Mouse (Mus musculus) CH12.LX (cell line): ENCODE measurements at regions not wholly inside any gene's neighbourhood (a gene's known extent, or its start where the extent isn't known, plus 50 kb on each side); places are given as distances from the start of the nearest gene placed in this dataset.

Experiments
- DNase-seq: peaks from one replicate; pipeline ENCODE4 v3.0.0-alpha.2; 2013; ENCODE audit errors: extremely low read depth
- H3K27ac ChIP-seq: 2 replicates; pipeline ENCODE4 v1.5.1; 2012; ENCODE audit warnings: low read depth, mild to moderate bottlenecking, control low read depth, moderate library complexity; ENCODE audit not compliant: insufficient read depth
- H3K27me3 ChIP-seq: replicated peaks from 2 replicates; pipeline ENCODE3; 2012; ENCODE audit warnings: inconsistent platforms
- H3K36me3 ChIP-seq, 2 experiments: replicated peaks in 1 of 2; 2 replicates each; pipeline versions ENCODE3 to v1.6.1; 2012; ENCODE audit warnings: inconsistent platforms in 1 of 2, low read length in 1 of 2, mild to moderate bottlenecking in 1 of 2, mixed read lengths in 1 of 2, moderate library complexity in 1 of 2; ENCODE audit not compliant: control insufficient read depth in 1 of 2, insufficient read depth in 1 of 2
- H3K4me1 ChIP-seq, 2 experiments: 2 replicates each; pipeline ENCODE4 v1.6.1; 2012; ENCODE audit warnings: inconsistent platforms in 1 of 2, moderate library complexity in 1 of 2; ENCODE audit not compliant: insufficient read depth in 2 of 2, control insufficient read depth in 1 of 2
- H3K4me2 ChIP-seq: 2 replicates; pipeline ENCODE4 v1.6.1; 2012; ENCODE audit warnings: low read depth, mild to moderate bottlenecking, control low read depth; ENCODE audit not compliant: poor library complexity, insufficient read depth, severe bottlenecking
- H3K4me3 ChIP-seq, 3 experiments: fragments of 150-350 bp in 1 of 3; sonication (generic) in 1 of 3; replicated peaks in 1 of 3; 2 replicates each; pipeline versions ENCODE3 to v1.5.1; 2011 to 2012; ENCODE audit warnings: low read depth in 2 of 3, low read length in 2 of 3, mild to moderate bottlenecking in 2 of 3, moderate library complexity in 2 of 3, control low read depth in 1 of 3, improper control_type of control experiment in 1 of 3, inconsistent platforms in 1 of 3, mixed read lengths in 1 of 3; ENCODE audit not compliant: poor library complexity in 1 of 3
- H3K79me2 ChIP-seq: replicated peaks from 2 replicates; pipeline ENCODE4 v1.6.1; 2012; ENCODE audit warnings: mild to moderate bottlenecking, moderate library complexity; ENCODE audit not compliant: control insufficient read depth, poor library complexity, insufficient read depth, severe bottlenecking; ENCODE audit errors: extremely low read depth
- H3K9ac ChIP-seq: 2 replicates; pipeline ENCODE4 v1.6.1; 2012; ENCODE audit warnings: low read depth, mild to moderate bottlenecking, control low read depth, moderate library complexity; ENCODE audit not compliant: insufficient read depth
- H3K9me3 ChIP-seq: replicated peaks from 2 replicates; pipeline ENCODE3; 2012; ENCODE audit warnings: low read length, inconsistent platforms, mixed read lengths
- BHLHE40 ChIP-seq: IDR thresholded peaks from 2 replicates; pipeline ENCODE4 v1.6.1; 2011; ENCODE audit warnings: mild to moderate bottlenecking, low read depth, low read length, improper control_type of control experiment
- CHD1 ChIP-seq: IDR thresholded peaks from 2 replicates; pipeline ENCODE4 v1.6.1; 2012; ENCODE audit warnings: low read depth, low read length, improper control_type of control experiment, inconsistent platforms
- CTCF ChIP-seq, 2 experiments: IDR thresholded peaks in 1 of 2; conservative IDR thresholded peaks in 1 of 2; 2 replicates each; pipeline ENCODE4 v1.5.1; 2011 to 2012; ENCODE audit warnings: low read depth in 2 of 2, low read length in 2 of 2, improper control_type of control experiment in 1 of 2, inconsistent platforms in 1 of 2, mild to moderate bottlenecking in 1 of 2, moderate library complexity in 1 of 2
- ELF1 ChIP-seq: IDR thresholded peaks from 2 replicates; pipeline ENCODE4 v1.6.1; 2014; ENCODE audit warnings: low read depth, mild to moderate bottlenecking, inconsistent platforms, low read length, improper control_type of control experiment
- JUN ChIP-seq: IDR thresholded peaks from 2 replicates; pipeline ENCODE4 v1.6.1; 2011; ENCODE audit warnings: low read depth, mild to moderate bottlenecking, low read length, improper control_type of control experiment, moderate library complexity; ENCODE audit not compliant: insufficient read depth
- KAT2A ChIP-seq: IDR thresholded peaks from 2 replicates; pipeline ENCODE4 v1.6.1; 2012; ENCODE audit warnings: low read length, improper control_type of control experiment, inconsistent platforms; ENCODE audit not compliant: insufficient replicate concordance
- MAFK ChIP-seq: IDR thresholded peaks from 2 replicates; pipeline ENCODE4 v1.6.1; 2011; ENCODE audit warnings: low read length, improper control_type of control experiment; ENCODE audit not compliant: insufficient replicate concordance
- MXI1 ChIP-seq: IDR thresholded peaks from 2 replicates; pipeline ENCODE4 v1.6.1; 2011; ENCODE audit warnings: mild to moderate bottlenecking, low read depth, low read length, improper control_type of control experiment
- NELFE ChIP-seq: IDR thresholded peaks from 2 replicates; pipeline ENCODE4 v1.6.1; 2011; ENCODE audit warnings: low read depth, low read length, improper control_type of control experiment
- POLR2A ChIP-seq: IDR thresholded peaks from 2 replicates; pipeline ENCODE4 v1.6.1; 2011; ENCODE audit warnings: low read depth, mild to moderate bottlenecking, improper control_type of control experiment, low read length
- TCF12 ChIP-seq: IDR thresholded peaks from 2 replicates; pipeline ENCODE4 v1.6.1; 2014; ENCODE audit warnings: low read depth, mild to moderate bottlenecking, inconsistent platforms, low read length, improper control_type of control experiment
- UBTF ChIP-seq: IDR thresholded peaks from 2 replicates; pipeline ENCODE4 v1.6.1; 2012; ENCODE audit warnings: low read depth, mild to moderate bottlenecking, inconsistent platforms, low read length, improper control_type of control experiment, moderate library complexity
- dilution Hi-C: fragments of 300-500 bp; cut with MboI; formaldehyde crosslinking; loops from 2 replicates; pipeline ENCODE4 v1.14.3; 2020; ENCODE audit warnings: low sequenced_read_pairs; ENCODE audit not compliant: extremely low pct_unique_long_range_greater_than_20kb, extremely low pct_ligation_motif_present
- in situ Hi-C: fragments of 300-500 bp; cut with MboI; formaldehyde crosslinking; loops from 3 replicates; pipeline ENCODE4 v1.14.3; 2019; ENCODE audit warnings: low sequenced_read_pairs, low pct_ligation_motif_present, low pct_unique_long_range_greater_than_20kb, mixed read lengths

DNA sequence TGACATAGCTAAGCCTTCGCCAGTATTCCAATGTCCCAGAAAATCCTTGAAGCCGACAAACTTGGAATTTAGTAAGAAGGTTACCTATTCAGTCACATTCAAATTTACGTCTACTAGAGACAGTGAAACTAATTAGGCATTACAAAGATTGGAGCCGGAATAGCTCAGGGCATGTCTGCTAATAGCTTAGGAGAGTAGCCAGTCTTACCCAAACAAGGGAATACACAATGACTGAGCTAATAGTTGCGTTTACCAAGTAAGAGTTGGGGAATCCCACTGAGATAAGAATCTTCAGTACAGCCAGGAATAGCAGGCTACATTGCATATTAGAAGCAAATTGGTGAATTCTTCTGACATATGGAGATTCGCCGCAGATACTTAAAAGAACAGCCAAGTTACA is 121.2 kb downstream of the Zfp945 start:
- in situ Hi-C loops (no loop called here), dilution Hi-C loops (no loop called here)
- Histone ChIP-seq H3K4me1 (no peaks in the 10 kb centered on the region), H3K79me2 (no peaks in the 10 kb centered on the region), H3K4me3 (no peak overlapping the region), H3K9me3 (no peaks in the 10 kb centered on the region), H3K9ac (no peak overlapping the region), H3K36me3 (no peaks in the 10 kb centered on the region), H3K27me3 (no peaks in the 10 kb centered on the region), H3K4me2 (no peak overlapping the region), H3K27ac (no peak overlapping the region)
- no peak for DNase-seq
- no peak for TF ChIP-seq MAFK
- TF ChIP-seq JUN = no peak

DNA sequence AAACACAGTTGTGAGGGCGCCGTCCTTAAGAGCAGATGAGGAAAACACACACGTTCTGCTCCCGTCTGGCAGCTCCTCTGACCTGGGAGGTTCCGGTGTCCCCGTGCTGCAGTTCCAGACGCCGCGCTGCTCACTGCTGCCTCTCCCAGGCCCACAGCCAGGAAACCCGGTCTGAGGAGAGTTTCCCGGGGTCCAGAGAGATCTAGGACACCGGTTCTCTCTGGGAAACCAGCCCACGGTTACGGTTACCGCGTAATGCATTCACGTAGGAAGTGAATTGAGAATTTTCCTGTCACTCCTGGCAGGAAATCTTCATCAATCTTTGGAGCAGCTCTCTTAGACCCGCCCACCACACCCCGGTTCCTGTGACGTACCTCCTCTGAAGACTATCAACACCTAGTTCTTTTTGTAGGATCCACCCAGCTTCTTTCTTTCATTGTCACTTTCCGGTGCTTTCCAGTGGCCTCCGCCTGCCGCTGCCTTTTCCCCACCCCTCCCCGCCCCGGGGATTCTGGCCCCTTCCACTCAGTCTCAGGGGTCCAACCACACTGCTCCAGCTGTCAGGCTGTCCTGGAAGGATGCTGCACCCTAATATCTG is 127.3 kb downstream of the Zfp945 start:
- TF ChIP-seq ELF1 (0 out of 2 replicates have a peak, but pooled peaks have one; percentile 19), MXI1 (0 out of 2 replicates have a peak, but pooled peaks have one; percentile 17), CHD1 (0 out of 2 replicates have a peak, but pooled peaks have one; percentile 33), KAT2A (no peak), POLR2A (peak; percentile 59), CTCF (conservative IDR thresholded peaks at IDR 0.05 in 1 of 2, IDR thresholded peaks at IDR 0.05 in 1 of 2; ENCODE audit: low read depth in 2 of 2, low read length in 2 of 2) (peak in 1 of 2 experiments; percentile 18; a peak in 2 of 4 replicates), BHLHE40 (no peak), JUN (no peak), NELFE (peak; percentile 34; the same call in 1 of the 2 replicates)
- Histone ChIP-seq H3K27me3 (no peaks in the 10 kb centered on the region), H3K9ac (peak overlapping the region; percentile 82), H3K4me3 (peak overlapping the region; percentile 53 to 66 (median 53)), H3K9me3 (no peaks in the 10 kb centered on the region), H3K27ac (no peak overlapping the region), H3K4me2 (peak overlapping the region; percentile 25; the same call in 1 of the 2 replicates), H3K4me1 (peaks cover 0 to 3% of the 10 kb centered on the region in 2 experiments; a peak in 1 of 4 replicates), H3K36me3 (peaks cover 4 to 11% of the 10 kb centered on the region in 2 experiments), H3K79me2 (no peaks in the 10 kb centered on the region)
- dilution Hi-C loops (no loop called here), in situ Hi-C loops (no loop called here)
- peak; percentile 58 for DNase-seq

DNA sequence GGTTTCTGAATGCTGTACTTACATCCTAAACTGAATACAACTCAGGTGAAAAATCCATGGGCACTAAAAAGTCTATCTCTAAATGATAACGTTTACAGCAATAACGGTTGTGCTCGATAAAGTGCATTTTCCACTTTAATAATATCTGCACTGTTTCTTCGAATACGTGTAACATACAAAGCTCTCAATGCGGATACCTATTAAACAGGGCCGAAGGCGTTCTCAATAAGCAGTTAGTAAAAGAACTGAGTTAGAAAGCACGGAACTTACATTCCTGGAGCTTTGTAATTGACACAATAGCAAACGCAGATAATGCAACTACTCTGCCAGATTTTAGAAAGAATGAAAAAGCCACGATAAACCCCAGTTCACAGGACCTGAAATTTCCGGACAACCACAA is 127.8 kb downstream of the Zfp945 start:
- H3K4me3 ChIP-seq = peak overlapping the region; percentile 53 to 66 (median 53)
- peak overlapping the region; percentile 82 for H3K9ac ChIP-seq
- TF ChIP-seq TCF12 = no peak
- no peak for TF ChIP-seq UBTF
- H3K9me3 ChIP-seq = no peaks in the 10 kb centered on the region
- H3K79me2 ChIP-seq = no peaks in the 10 kb centered on the region
- dilution Hi-C loops = no loop called here
- H3K36me3 ChIP-seq = peaks cover 4 to 11% of the 10 kb centered on the region in 2 experiments
- no peak for DNase-seq
- in situ Hi-C loops = no loop called here
- H3K4me1 ChIP-seq = peaks cover 0 to 3% of the 10 kb centered on the region in 2 experiments; a peak in 1 of 4 replicates
- no peak overlapping the region for H3K4me2 ChIP-seq
- no peaks in the 10 kb centered on the region for H3K27me3 ChIP-seq
- no peak overlapping the region for H3K27ac ChIP-seq
